Mouse (Mus musculus): ENCODE results near the gene Sspo. TPM values are rescaled to one million over a fixed set of nuclear protein-coding genes. Genes with fewer than 3 reads are reported as not detected.

Sspo gene
- total RNA-seq, 2 experiments from 2014 or later, result 0.50 to 0.69 TPM

DNA sequence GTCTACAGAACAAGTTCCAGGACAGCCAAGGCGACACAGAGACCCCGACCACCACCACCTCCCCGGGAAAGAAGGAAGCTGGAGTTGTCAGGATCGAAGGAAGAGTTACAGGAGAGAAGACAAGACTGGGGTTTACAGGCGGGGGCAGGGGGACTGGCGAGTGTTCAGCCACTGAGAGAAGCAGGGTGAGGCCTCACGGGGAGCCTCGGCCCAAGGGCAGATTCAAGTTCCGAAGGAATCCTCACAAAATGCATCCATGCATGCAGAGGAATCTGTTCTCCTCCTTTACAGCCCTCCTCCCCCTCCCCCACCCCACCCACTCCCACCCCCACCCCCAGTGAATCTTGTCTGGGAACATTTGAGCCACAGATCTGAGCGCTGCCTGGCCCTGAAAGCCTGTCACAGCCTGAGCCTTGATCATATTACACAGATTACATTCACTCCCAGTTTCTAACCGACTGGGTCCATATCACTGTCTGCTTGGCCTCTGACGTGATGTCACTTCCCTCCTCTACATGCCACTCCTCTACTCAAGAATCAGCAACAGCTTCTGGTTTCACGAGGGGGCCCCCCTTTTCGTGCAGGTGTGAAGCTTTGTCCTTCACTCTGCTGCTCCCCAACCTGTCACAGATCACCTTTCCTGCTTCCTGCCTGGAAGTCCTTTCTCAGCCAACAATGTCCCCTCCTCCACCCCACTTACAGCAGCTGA lies 7.6 kb upstream of the Sspo start:
- peak overlapping the region; percentile 43 for H3K27ac ChIP-seq
- no peak overlapping the region for H3K4me3 ChIP-seq
- intact Hi-C loops (cut with DNase I), result loop anchor here (5.0 kb wide), 1 partner anchor 43 kb away; the partner anchor contains the start of gene Krba1
- DNase-seq, result no peak
- no peak for TF ChIP-seq CTCF (IDR thresholded peaks at IDR 0.05)

DNA sequence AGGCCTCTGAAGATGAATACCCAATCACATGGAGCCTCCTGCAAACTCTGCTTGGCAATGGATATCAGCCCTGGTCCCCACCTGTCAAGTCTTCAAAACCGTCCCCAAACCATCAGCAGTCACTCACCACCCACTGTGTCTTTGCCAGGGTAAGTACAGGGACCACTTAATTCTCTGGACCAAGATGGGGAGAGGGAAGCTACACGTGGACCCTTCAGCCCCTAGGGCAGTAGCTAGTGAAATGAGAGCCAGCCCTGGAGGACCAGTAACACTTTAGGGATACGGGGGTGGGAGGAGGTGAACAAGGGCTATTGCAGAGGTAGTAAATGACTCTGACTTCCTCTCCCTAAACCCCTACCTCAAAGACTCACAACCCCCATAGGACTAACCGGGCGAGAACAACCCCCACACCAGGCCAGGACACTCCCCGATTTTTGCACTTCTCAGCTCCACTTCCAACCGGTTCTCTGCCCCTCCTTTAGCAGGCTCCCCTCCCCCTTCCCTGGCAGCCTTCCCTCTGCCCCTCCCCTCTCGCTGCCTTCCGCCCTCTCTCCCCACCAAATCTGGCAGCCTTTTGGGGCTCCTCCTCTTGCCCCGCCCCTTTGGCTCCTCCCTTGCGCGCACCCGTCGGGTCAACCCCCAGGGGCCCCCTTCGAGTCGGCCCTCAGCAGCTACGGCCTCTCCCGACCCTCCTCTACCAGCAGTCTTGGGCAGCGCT lies 4.3 kb upstream of the Sspo start:
- Histone ChIP-seq H3K4me3 (peak overlapping the region; percentile 89), H3K27ac (peak overlapping the region; percentile 96)
- no peak for TF ChIP-seq CTCF (IDR thresholded peaks at IDR 0.05)
- intact Hi-C loops (cut with DNase I), result loop anchor here (2.0 to 5.0 kb wide), 2 partner anchors 46 to 61 kb away; partner anchors contain the start of gene Krba1
- peak; percentile 96 for DNase-seq

DNA sequence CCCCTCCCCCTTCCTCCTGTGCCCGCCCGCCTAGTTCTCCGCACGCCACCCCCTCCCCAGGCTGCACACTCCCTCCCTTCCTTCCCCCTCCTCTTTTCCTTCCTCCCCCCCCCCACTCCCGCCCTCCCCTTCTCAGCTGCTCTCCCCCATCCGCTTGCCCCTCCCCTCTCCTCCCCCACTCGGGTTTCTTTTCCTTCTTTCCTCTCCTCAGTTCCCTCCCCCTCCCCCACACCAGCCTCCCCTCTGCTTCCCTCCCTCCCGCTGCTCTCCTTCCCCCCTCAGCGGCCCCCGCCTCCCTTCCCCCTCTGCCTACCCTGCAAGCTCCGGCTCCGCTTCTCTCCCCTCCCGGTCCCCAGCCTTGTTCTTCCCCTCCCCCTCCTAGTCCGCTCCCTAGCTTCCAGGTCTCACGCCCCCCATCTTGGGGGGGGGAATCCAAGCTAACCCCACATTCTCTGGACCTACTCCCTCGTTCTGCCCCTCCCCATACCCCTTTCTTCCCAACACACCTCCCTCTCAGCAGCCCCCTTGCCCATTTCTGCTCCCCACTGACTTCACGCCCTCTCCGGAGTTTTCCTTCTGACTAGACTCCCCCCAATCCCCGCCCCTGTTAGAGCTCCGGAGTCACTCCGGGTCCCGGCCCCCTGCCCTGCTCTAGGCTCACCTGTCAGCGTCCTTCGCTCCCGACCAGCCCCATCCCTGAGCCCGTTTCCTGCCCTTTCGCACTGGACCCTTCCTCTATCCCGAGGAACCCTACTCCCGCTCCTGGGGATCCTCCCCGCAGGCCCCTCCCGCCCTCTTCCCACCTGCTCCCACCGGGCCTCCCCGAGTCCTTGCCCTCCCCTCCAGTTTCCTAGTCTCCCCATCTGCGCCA lies 3.5 kb upstream of the Sspo start:
- intact Hi-C loops (cut with DNase I), result loop anchor here (2.0 to 5.0 kb wide), 2 partner anchors 47 to 60 kb away; partner anchors contain the start of gene Krba1
- TF ChIP-seq CTCF (IDR thresholded peaks at IDR 0.05), result no peak
- H3K4me3 ChIP-seq, result peak overlapping the region; percentile 89
- H3K27ac ChIP-seq, result peak overlapping the region; percentile 96
- peak; percentile 86 for DNase-seq

DNA sequence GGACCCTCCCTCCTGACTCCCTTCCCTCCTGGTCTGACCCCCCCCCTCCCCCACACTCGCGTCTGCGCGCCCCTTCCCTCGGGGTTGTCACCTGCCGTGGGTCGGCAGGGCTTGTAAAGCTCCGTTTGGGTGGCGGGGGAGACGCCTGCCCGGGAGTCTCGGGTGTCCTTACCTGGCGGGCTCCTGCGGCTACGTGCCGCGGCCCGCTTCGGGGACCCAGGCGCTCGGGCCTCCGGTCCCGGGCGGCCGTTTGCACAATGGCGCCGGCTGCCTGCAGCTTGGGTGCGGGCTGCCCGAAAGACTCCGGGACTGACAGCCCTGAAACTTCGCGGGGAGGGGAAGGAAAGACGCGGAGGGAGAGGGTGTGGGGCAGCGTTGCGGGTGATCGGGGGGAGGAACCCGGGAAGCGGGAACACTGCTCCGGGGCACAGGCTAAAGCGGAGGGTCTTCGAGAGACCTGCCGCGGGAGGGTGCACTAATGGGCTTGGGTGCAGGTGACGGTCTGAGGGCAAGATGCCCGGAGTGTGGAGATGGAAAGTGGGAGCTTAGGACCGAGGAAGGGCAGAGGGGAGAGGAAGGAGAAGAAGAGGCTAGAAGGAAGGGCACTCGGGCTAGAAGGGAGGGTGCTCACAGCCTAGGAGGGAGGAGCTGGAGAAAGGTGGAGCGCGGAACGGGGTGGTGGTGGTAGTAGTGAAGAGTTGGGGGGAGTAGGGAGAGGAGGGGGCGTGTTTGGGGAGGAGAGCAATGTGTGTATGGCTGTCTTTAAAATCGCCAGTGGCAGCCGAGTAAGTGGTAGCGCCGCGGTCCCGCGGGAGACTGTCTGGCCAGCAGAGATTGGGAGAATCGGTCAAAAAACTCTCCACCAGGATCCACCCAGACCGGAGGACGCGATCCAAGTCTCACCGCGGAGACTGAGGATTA lies 2.6 kb upstream of the Sspo start, which contains the start of gene Zfp467:
Gene Zfp467 (minus strand): TSS at position 645 of the 921 bp plus-strand sequence.
- Histone ChIP-seq H3K27ac (peak within 1 kb of the TSS; percentile 96), H3K4me3 (peak within 1 kb of the TSS; percentile 89)
- intact Hi-C loops (cut with DNase I), result loop anchor here (2.0 kb wide), 1 partner anchor 59 kb away; no protein-coding TSS in a partner anchor
- no peak for TF ChIP-seq CTCF (IDR thresholded peaks at IDR 0.05)
- DNase-seq, result peak; percentile 67

DNA sequence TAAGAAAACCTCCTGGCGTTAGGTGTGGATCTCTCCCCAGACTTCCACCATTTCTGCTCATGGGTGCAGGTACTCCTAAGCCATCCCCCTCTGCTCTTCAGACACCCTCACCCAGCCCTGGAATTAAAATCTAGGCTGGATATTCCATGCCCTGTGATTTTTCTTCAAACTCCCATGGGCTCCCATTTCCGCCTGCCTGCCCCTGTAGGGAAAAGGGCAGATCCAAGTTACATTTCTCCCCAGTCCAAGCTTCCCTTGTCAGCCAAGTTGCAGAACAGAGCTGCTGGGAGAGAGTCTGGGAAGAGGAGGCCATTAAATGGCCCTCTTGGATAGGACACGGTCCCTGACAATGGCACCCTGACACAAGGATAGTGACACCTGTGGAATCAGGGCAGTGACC lies 1.8 kb upstream of the Sspo start:
- Histone ChIP-seq H3K27ac (peak overlapping the region; percentile 96), H3K4me3 (peak overlapping the region; percentile 89)
- no peak for TF ChIP-seq CTCF (IDR thresholded peaks at IDR 0.05)
- DNase-seq, result no peak
- intact Hi-C loops (cut with DNase I), result no loop called here

DNA sequence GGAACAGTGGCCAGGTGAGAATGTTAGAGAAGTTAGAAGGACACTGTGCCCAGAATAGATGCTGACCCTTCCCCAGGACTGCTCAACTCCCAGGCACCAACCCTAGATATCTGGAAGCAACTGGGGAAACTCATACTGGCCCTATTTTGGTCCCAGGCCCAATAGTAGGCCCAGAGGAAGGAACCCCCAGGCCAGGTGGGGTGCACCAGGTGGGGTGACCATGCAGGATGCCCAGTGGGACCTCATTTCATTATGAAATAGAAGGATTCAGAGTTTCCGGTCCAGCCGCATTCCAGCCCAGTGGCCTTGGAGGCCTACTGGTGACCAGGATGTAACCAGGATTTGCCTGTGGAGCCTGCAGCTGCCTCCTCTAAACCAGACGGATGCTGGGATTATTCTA lies 1.1 kb upstream of the Sspo start:
- intact Hi-C loops (cut with DNase I), result no loop called here
- DNase-seq, result no peak
- H3K4me3 ChIP-seq, result no peak overlapping the region
- TF ChIP-seq CTCF (IDR thresholded peaks at IDR 0.05), result no peak
- peak overlapping the region; percentile 96 for H3K27ac ChIP-seq

DNA sequence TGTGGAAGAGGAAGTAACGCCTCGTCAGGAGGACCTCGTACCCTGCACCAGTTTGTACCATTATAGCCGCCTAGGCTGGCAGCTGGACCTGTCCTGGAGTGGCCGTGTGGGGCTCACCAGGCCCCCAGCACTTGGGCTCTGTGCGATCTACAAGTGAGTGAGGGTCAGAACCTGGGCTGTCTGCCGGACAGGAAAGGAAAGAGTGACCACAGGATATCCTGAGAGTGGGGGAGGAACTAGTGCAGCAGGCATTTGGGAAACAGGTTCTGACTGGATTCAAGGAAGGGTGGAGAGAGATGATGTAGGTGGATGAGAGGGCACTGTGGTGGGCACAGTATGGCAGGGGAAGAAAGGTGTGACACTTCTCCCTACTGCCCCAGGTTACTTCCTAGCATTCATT lies 498 bp downstream of the Sspo start:
- TF ChIP-seq CTCF (IDR thresholded peaks at IDR 0.05), result no peak
- Histone ChIP-seq H3K4me3 (no peak overlapping the region), H3K27ac (no peak overlapping the region)
- DNase-seq, result no peak
- intact Hi-C loops (cut with DNase I), result no loop called here

DNA sequence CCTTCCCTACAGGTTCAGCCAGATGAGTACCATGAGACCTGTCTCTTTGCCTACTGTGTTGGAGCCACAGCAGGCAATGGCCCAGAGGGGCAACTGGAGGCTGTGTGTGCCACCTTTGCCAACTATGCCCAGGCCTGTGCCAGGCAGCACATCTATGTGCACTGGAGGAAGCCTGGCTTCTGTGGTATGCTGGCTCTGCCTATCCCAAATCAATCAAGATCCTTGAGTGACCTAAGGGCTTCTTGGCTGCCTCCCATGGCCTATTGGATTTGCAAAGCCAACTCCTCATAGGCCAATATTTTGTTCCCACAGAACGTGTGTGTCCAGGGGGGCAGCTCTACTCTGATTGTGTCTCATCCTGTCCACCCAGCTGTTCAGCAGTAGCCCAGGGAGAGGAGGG lies 4.1 kb downstream of the Sspo start:
- no peak overlapping the region for H3K27ac ChIP-seq
- intact Hi-C loops (cut with DNase I), result no loop called here
- TF ChIP-seq CTCF (IDR thresholded peaks at IDR 0.05), result no peak
- no peak for DNase-seq
- no peak overlapping the region for H3K4me3 ChIP-seq

DNA sequence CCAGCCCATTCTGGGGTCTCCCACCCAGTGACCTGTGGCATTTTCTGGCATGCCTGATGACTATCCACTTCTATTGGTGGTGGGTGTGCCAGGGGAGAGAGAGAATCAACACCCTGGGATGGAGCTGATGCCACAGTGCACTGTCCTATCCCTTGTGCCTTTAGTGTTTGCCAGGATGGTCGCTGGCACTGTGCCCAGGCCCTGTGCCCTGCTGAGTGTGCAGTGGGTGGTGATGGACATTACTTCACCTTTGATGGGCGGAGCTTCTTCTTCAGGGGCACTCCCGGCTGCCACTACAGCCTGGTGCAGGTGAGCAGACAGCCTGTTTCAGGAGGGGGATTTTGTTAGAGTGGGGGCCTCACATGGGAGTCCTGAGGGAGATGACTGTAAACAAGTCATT lies 4.7 kb downstream of the Sspo start:
- intact Hi-C loops (cut with DNase I), result no loop called here
- no peak for DNase-seq
- TF ChIP-seq CTCF (IDR thresholded peaks at IDR 0.05), result no peak

DNA sequence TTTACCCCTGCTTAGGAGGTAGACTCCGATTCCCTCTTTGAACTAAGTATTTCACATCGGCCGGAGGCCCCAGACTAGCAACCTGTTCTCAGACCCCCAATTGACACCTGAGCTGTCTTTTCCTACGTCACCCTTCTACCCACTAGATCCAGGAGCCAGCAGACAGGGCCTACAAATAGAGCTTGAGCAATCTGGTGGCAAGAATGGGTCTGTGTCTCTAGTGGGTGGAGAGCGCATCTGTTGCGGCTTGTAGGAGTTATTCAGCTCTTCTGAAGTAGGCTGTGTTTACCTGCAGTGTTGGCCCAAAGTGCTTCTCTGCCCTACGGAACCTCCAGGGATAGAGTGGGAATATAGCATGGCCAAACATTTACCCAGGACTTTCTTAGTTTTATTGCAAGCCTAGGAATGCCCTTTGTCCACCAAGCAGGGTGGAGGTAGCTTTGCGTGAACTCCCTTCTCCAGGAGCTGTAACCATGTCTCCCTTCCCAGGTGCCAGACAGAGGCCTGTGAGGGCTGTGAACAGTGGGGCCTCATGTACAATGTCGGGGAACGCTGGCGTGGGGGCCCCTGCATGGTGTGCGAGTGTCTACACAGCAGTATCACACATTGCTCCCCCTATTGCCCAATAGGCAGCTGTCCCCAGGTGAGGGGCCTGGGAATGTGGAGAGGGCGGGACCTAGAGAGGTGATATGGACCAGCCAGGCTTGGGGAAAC lies 17.1 kb downstream of the Sspo start:
- Histone ChIP-seq H3K4me3 (no peak overlapping the region), H3K27ac (no peak overlapping the region)
- TF ChIP-seq CTCF (IDR thresholded peaks at IDR 0.05), result no peak
- intact Hi-C loops (cut with DNase I), result no loop called here
- no peak for DNase-seq

More for the DNA sequence above, 4.7 kb downstream of the Sspo start:
- Histone ChIP-seq H3K4me3 (no peak overlapping the region), H3K27ac (no peak overlapping the region)

DNA sequence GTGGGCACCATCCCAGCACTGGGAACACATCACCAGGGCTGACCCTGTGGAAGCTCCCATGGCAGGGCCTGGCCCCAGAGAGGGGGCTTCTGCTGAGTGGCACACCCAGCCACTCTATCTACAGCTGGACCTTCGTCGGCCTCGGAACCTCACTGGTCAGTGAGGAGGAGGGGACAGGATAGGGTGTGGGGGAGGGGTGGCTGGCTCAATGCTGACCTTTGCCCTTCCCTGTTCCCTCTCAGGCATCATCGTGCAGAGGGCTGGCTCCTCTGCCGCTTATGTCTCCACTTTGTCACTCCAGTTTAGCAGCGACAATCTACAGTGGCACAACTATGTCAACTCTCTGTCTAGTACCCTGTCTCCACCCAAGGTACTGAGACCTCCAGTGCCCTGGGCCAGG lies 18.7 kb downstream of the Sspo start:
- no peak for TF ChIP-seq CTCF (IDR thresholded peaks at IDR 0.05)
- Histone ChIP-seq H3K27ac (no peak overlapping the region), H3K4me3 (no peak overlapping the region)
- DNase-seq, result no peak
- intact Hi-C loops (cut with DNase I), result no loop called here

Measured in gastrocnemius, adult 2 months (tissue).